Mouse (Mus musculus): ENCODE results near the gene Atp1a3. TPM values are rescaled to one million over a fixed set of nuclear protein-coding genes. Genes with fewer than 3 reads are reported as not detected.
"Not testable (repeated sequence)": the region's sequence is repeated elsewhere in the genome, so short reads cannot be mapped to it uniquely, and the experiment has no call there.

The Atp1a3 gene
- total RNA-seq (2021) (1 to 10 TPM in 1 of 2 experiments, under 1 TPM in 1; 0.39 to 1.2 TPM), polyA plus RNA-seq (2012; rRNA removed) (0.85 and 1.7 TPM in 2 replicates)
- long read RNA-seq, result 0 reads

DNA sequence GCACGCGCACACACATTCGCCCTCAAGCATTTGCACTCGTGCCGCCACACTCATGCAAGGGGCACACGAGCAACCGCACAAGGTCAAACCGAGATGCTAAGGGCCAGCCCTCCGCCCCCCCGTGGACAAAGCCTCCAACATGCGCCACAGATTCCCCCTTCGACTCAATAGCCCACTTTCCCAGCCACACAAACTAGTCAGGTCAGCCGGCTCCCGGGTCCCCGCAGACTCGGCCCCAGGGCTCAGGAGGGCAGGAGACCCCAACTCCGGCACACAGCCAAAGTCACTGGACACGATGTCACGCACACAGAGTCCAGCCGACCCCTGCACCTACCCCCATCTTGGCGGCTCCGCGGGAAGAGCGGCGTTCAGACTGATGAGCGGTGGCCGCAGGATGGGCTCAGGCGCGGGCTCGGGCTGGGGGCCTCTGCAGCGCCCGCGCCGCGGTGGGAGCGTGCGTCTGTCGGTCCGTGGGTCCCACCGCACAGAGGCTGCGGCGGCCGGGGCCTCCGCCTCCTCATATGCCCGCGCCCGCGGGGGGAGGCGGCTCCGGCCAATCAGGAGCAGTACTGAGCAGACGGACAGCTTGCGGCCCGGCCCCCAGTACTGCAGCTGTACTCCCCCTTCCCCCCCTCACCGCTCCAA lies at the start of gene Atp1a3:
TSS of gene Atp1a3 (minus strand) at position 538 of the 645 bp plus-strand sequence.
- H3K9ac ChIP-seq (ENCODE audit: low read depth, low read length), result no peak within 1 kb of the TSS
- peak in 1 of 2 experiments; percentile 17 for DNase-seq
- no peaks in the 10 kb centered on the region for H3K4me1 ChIP-seq (ENCODE audit: control insufficient read depth, insufficient read depth, low read length)
- H3K79me2 ChIP-seq (replicated peaks; ENCODE audit: control insufficient read depth, insufficient read depth, low read length), result no peaks in the 10 kb centered on the region
- no peak within 1 kb of the TSS for H3K4me3 ChIP-seq
- intact Hi-C loops (cut with DNase I), result no loop called here
- H3K36me3 ChIP-seq (ENCODE audit: control insufficient read depth, insufficient read depth, low read length), result no peaks in the 10 kb centered on the region
- WGBS, result 3% methylated on average over 54 of the region's 54 CpGs
- no peak for TF ChIP-seq EP300 (IDR thresholded peaks at IDR 0.05; ENCODE audit: insufficient read depth, low read depth, low read length)
- TF ChIP-seq CTCF (IDR thresholded peaks at IDR 0.05), result no peak
- TF ChIP-seq POLR2A (IDR thresholded peaks at IDR 0.05; ENCODE audit: insufficient read depth, low read depth, low read length), result no peak
- no peak within 1 kb of the TSS for H3K27ac ChIP-seq
- peaks cover 24% of the 10 kb centered on the region for H3K27me3 ChIP-seq (ENCODE audit: control insufficient read depth, insufficient read depth, low read length)

DNA sequence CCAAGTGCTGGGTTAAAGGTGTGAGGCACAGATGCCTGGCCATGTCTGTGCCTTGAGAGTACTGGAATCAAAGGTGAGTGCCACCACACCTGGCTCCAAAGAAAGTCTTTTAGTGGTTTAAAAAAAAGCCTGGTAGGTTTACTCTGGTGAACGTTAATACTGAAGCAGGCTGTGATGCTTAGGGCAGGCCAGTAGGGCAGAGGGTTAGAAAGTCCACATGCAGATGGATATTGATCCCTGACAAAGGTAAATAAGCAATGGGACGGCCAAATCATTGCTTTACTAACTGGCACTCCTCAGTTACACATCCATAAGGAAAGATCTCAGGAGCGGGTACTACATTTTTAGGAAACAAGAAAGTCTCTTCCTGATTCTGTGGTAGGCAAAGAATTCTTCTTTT lies 46.8 kb upstream of the Atp1a3 start:
- TF ChIP-seq EP300 (IDR thresholded peaks at IDR 0.05; ENCODE audit: insufficient read depth, low read depth, low read length), result no peak
- TF ChIP-seq CTCF (IDR thresholded peaks at IDR 0.05), result no peak
- TF ChIP-seq POLR2A (IDR thresholded peaks at IDR 0.05; ENCODE audit: insufficient read depth, low read depth, low read length), result no peak
- no peak for DNase-seq
- Histone ChIP-seq H3K27me3 (ENCODE audit: control insufficient read depth, insufficient read depth, low read length) (no peaks in the 10 kb centered on the region), H3K4me1 (ENCODE audit: control insufficient read depth, insufficient read depth, low read length) (no peaks in the 10 kb centered on the region), H3K79me2 (replicated peaks; ENCODE audit: control insufficient read depth, insufficient read depth, low read length) (no peaks in the 10 kb centered on the region), H3K36me3 (ENCODE audit: control insufficient read depth, insufficient read depth, low read length) (no peaks in the 10 kb centered on the region), H3K9ac (ENCODE audit: low read depth, low read length) (no peak overlapping the region), H3K4me3 (no peak overlapping the region), H3K27ac (no peak overlapping the region)
- intact Hi-C loops (cut with DNase I), result no loop called here
- WGBS, result 93% methylated on average over 3 of the region's 3 CpGs

DNA sequence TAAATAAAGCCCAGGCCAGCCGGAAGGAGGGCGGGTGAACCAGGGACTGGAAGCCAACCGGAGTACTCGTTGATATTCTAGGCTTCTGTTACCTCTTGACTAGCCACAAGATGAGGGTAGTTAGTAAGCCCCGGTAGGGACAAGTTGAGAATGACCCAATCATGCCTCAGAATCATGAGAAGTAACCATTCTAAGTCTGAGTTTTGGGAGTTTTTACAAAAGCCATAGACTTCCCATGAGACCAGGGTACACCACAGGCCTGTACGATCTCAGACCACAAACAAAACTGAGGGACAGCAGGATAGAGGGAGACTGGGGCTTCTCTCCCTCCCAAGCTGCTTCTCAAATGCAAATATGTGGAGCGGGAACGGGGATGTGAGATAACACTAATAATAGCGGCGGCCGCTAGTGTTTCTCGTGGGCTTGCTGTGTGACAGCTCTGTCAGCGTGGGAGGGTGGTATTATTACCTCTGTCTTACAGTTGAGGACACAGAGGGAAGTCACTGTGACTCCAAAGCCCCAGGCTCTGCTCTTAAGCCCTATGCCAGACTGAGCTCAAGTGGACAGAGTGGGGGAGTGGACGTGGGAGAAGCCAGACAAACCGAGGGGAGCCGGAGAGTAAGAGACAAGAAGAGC lies 43.7 kb upstream of the Atp1a3 start:
- TF ChIP-seq CTCF (IDR thresholded peaks at IDR 0.05), result no peak
- no peak for TF ChIP-seq EP300 (IDR thresholded peaks at IDR 0.05; ENCODE audit: insufficient read depth, low read depth, low read length)
- Histone ChIP-seq H3K27ac (no peak overlapping the region), H3K9ac (ENCODE audit: low read depth, low read length) (no peak overlapping the region), H3K27me3 (ENCODE audit: control insufficient read depth, insufficient read depth, low read length) (no peaks in the 10 kb centered on the region), H3K79me2 (replicated peaks; ENCODE audit: control insufficient read depth, insufficient read depth, low read length) (no peaks in the 10 kb centered on the region), H3K36me3 (ENCODE audit: control insufficient read depth, insufficient read depth, low read length) (no peaks in the 10 kb centered on the region), H3K4me3 (no peak overlapping the region), H3K4me1 (ENCODE audit: control insufficient read depth, insufficient read depth, low read length) (no peaks in the 10 kb centered on the region)
- no peak for DNase-seq
- intact Hi-C loops (cut with DNase I), result no loop called here
- 69% methylated on average over 16 of the region's 16 CpGs for WGBS

DNA sequence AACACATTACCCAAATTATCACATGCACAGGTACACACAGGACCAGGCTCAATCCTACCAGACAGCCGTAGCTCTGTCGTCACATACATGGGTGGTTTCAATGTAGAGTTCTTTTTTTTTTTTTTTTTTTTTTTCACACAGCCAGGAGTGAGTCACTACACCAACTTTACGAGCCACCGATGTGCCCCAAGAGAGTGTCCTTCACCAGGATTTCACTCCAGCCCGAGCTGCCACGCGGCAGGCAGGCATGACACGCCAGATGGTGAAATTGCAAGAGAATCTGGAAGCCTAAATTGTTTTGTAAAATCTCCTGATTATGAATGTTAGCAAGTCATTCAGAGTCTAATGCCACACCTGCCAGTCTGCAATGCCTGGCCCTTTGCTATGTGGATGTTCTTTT lies 41.6 kb upstream of the Atp1a3 start:
- no peak for TF ChIP-seq EP300 (IDR thresholded peaks at IDR 0.05; ENCODE audit: insufficient read depth, low read depth, low read length)
- no peak for TF ChIP-seq CTCF (IDR thresholded peaks at IDR 0.05)
- no peak for TF ChIP-seq POLR2A (IDR thresholded peaks at IDR 0.05; ENCODE audit: insufficient read depth, low read depth, low read length)
- H3K27ac ChIP-seq, result no peak overlapping the region
- no peak for DNase-seq
- intact Hi-C loops (cut with DNase I), result no loop called here
- H3K79me2 ChIP-seq (replicated peaks; ENCODE audit: control insufficient read depth, insufficient read depth, low read length), result no peaks in the 10 kb centered on the region
- H3K36me3 ChIP-seq (ENCODE audit: control insufficient read depth, insufficient read depth, low read length), result no peaks in the 10 kb centered on the region
- WGBS, result 80% methylated on average over 8 of the region's 8 CpGs
- no peak overlapping the region for H3K9ac ChIP-seq (ENCODE audit: low read depth, low read length)
- no peak overlapping the region for H3K4me3 ChIP-seq
- H3K4me1 ChIP-seq (ENCODE audit: control insufficient read depth, insufficient read depth, low read length), result no peaks in the 10 kb centered on the region
- no peaks in the 10 kb centered on the region for H3K27me3 ChIP-seq (ENCODE audit: control insufficient read depth, insufficient read depth, low read length)

DNA sequence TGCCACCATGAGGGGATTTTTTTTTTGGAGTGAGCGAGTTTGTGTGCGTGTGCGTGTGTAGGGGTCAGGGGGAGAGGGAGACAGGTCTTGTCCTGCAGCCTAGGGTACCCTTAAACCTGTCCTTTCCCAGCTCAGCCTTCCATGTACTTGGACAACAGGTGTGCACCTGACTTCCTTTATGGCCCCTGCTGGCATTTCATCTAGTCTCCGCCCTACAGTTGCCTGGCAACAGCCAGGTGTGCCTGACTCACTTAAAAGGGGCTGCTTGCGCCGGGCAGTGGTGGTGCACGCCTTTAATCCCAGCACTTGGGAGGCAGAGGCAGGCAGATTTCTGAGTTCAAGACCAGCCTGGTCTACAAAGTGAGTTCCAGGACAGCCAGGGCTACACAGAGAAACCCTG lies 38.8 kb upstream of the Atp1a3 start:
- H3K9ac ChIP-seq (ENCODE audit: low read depth, low read length); H3K4me1 ChIP-seq (ENCODE audit: control insufficient read depth, insufficient read depth, low read length); DNase-seq; H3K27me3 ChIP-seq (ENCODE audit: control insufficient read depth, insufficient read depth, low read length); intact Hi-C loops (cut with DNase I); H3K36me3 ChIP-seq (ENCODE audit: control insufficient read depth, insufficient read depth, low read length); H3K27ac ChIP-seq; H3K79me2 ChIP-seq (replicated peaks; ENCODE audit: control insufficient read depth, insufficient read depth, low read length); H3K4me3 ChIP-seq: not testable (repeated sequence)
- 93% methylated on average over 7 of the region's 7 CpGs for WGBS

DNA sequence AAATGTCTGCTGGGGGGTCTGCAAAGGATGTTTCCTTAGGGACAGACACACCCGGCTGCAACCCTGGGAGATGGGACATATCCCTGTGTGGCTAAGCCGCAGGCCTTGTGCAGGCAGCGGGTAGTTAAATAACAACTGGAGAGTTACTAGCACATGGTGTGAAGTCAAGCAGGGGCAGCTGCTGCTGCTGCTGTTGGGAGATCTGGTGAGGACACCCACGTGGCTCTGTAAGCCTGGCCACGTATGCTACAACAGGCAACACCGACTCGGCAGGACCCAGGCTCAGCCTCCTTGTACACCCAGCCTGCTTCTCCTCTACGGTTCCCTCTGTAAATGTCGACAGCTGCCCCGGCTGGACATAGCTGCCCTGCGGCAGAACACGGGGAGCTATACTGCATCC lies 36.2 kb upstream of the Atp1a3 start:
- intact Hi-C loops (cut with DNase I), result no loop called here
- 86% methylated on average over 12 of the region's 12 CpGs for whole genome bisulfite sequencing
- TF ChIP-seq CTCF (IDR thresholded peaks at IDR 0.05) (no peak), EP300 (IDR thresholded peaks at IDR 0.05; ENCODE audit: insufficient read depth, low read depth, low read length) (no peak), POLR2A (IDR thresholded peaks at IDR 0.05; ENCODE audit: insufficient read depth, low read depth, low read length) (no peak)

More for the DNA sequence above, 36.2 kb upstream of the Atp1a3 start:
- no peak overlapping the region for H3K27ac ChIP-seq
- no peak overlapping the region for H3K9ac ChIP-seq (ENCODE audit: low read depth, low read length)
- no peaks in the 10 kb centered on the region for H3K4me1 ChIP-seq (ENCODE audit: control insufficient read depth, insufficient read depth, low read length)
- H3K79me2 ChIP-seq (replicated peaks; ENCODE audit: control insufficient read depth, insufficient read depth, low read length), result no peaks in the 10 kb centered on the region
- no peaks in the 10 kb centered on the region for H3K36me3 ChIP-seq (ENCODE audit: control insufficient read depth, insufficient read depth, low read length)
- no peaks in the 10 kb centered on the region for H3K27me3 ChIP-seq (ENCODE audit: control insufficient read depth, insufficient read depth, low read length)
- no peak for DNase-seq
- H3K4me3 ChIP-seq, result no peak overlapping the region

All from heart, adult 2 months (tissue).